Mouse (Mus musculus) left cerebral cortex, adult 2 months (tissue): ENCODE measurements around the gene AC109138.7. TPM values are rescaled to one million over a fixed set of nuclear protein-coding genes. Genes with fewer than 3 reads are reported as not detected.

Experiments used
- DNase-seq, 2 experiments: peaks; one replicate each; pipeline ENCODE4 v3.0.0; 2021 to 2022; ENCODE audit warnings: low spot score in 2 of 2, mixed read lengths in 1 of 2; ENCODE audit errors: extremely low spot score in 1 of 2
- H3K27ac ChIP-seq: fragments of 200-600 bp; 2 replicates; pipeline ENCODE4 v1.8.1; 2022
- H3K4me3 ChIP-seq: fragments of 200-600 bp; 2 replicates; pipeline ENCODE4 v1.8.1; 2022
- CTCF ChIP-seq: fragments of 200-600 bp; IDR thresholded peaks from 2 replicates; pipeline ENCODE4 v1.8.1; 2022; ENCODE audit warnings: antibody characterized with exemption, mild to moderate bottlenecking, moderate library complexity
- intact Hi-C: fragments of 180-260 bp; cut with DNase I; formaldehyde crosslinking; loops from one replicate; pipeline ENCODE4 v1.15.1; 2025
- total RNA-seq, 2 experiments: library from RNA; stranded (reverse); gene quantifications; 2 replicates each; pipeline ENCODE4 v1.2.3; 2021

AC109138.7 gene
- total RNA-seq, 2 experiments from 2014 or later: not detected

DNA sequence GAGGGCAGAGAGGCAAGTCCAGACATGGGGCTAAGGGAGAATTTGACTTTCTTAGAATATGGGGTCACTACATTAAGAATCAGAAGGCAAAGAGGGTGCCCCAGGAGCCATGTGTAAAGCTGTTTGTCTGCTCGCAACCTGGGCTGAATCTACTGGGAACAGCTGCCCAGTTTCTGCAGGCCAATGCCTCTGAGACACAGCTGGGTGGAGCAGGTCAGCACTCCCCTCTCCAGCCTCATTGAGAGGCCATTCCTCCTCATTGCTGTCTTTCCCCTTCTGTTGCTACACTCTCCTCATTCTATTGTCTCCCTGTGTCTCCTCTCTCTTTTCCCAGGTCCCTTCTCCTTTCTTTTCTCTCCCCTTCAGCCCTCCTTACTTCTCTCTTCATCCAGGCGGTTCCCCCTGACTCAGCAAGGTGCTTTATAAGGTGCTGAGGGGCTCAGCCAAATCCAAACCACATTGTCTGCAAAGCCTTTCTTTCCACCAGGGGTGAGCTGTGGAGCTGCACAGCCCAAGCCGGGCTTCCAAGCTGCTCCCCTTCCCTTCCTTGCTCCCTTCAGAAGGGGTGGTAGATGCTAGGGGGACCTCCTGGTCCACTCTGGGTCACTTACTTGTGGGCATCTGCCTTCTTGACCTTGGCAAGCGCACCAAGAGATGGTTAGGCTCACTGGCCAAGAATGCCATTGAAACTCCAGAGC lies 2.1 kb upstream of the AC109138.7 start:
- intact Hi-C loops: no loop called here
- H3K4me3 ChIP-seq: no peak overlapping the region
- no peak for TF ChIP-seq CTCF
- no peak for DNase-seq
- no peak overlapping the region for H3K27ac ChIP-seq

DNA sequence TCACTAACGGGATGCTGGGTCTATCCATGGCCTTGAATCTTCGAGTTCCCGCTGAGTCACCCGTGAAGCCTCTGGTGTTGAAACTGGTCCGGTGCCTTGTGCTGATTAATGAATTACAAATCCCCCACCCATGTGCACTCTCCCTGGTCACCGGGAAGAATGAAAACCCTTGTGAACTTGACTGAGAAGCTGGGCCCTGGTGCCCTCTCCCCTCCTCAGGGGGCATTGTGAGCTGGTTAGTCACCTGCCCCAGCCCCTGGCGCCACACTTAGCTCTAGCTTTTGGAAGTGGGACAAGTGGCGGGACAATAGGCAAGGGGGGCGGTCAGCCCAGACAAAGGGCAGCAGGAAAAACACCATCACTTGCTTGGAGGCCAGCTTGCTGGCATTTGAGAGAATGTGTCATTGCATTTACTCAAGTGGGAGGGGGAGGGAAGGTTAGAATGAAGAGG lies 608 bp upstream of the AC109138.7 start:
- H3K27ac ChIP-seq: no peak overlapping the region
- TF ChIP-seq CTCF: no peak
- no peak overlapping the region for H3K4me3 ChIP-seq
- DNase-seq: no peak
- intact Hi-C loops: no loop called here

DNA sequence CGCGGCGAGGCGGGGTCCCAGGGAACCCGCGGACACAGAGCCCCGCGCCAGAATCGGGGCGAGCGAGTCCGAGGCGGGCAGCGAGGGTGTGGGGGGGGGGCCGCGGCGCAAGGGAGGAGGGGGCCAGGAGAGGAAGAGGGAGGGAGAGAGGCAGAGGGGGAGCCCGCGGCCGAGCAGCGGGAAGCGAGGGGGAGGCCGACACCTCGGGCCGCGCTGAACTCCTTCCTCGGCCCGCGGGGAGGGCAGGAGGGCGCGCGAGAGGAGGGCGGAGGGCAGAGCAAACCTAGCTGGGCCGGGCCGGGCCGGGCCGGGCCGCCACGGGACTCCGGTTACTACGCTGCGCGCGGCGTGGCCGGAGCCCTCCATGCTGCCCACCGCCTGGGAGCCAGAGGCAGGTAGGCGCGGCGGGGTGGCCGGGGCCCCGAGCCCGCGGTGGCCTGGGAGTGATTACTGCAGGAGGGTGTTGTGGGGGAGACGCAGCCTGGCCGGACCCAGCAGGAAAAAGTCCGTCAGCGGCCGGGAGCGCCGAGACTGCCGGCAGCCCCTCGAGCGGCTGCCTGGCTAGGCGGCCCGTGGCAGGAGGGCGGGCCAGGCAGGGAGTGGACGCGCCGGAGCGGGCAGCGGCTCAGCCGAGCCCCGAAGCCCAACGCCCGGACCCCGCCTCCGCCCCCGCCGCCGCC lies 754 bp downstream of the AC109138.7 start:
- no peak for TF ChIP-seq CTCF
- intact Hi-C loops: no loop called here
- DNase-seq: no peak
- Histone ChIP-seq H3K4me3 (peak overlapping the region; percentile 47), H3K27ac (no peak overlapping the region)

DNA sequence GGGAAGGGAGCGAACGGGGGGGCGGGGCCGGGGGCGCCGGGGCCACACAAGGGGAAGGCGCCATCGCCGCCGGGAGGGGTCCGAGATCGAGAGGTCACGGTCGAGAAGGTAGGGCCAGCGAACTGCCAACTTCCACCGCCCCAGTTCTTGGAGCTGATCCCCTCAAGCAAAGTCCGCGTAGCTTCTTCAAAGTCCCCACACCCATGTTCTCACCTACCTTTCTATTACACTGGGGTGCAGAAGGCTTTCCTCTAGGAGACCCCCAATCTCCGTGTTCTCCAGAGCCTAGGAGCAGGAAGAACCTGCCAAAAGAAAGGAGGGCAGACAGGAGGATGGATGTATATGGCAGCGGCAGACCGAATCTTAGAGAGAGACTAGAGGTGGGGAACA lies 1.3 kb downstream of the AC109138.7 start:
- no peak for DNase-seq
- intact Hi-C loops: no loop called here
- H3K27ac ChIP-seq: no peak overlapping the region
- TF ChIP-seq CTCF: no peak
- H3K4me3 ChIP-seq: peak overlapping the region; percentile 47

DNA sequence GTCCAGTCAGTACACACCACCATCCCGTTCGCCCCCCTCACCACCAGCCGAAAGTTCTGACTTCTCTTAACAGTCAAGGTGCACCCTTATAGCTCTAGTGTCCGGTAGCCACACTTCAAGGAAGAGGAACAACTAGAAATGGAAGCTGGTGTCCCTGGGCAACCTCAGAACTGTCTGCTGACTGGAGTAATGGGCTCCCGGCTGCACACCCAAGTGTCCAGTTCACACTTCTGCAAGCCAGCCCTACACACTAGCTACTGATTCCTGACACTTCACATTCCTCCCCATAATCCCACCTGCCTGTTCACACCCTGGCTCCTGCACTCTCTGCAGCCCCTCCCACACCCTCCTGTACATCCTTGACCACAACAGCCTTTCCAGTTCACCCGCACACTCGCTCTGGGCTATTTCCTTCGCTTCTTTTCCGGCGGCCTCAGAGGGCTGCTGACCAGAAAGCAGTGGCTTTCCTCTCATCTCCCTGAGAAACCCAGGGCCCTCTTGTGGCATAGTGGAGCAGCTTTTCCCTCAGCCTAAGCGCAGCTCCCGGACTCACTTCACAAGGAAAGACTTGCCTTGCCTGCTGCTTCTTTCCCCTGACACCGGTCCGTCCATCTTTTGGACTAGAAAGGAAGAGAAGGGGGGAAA lies 2.0 kb downstream of the AC109138.7 start:
- no peak for DNase-seq
- TF ChIP-seq CTCF: peak; percentile 59
- intact Hi-C loops: no loop called here

DNA sequence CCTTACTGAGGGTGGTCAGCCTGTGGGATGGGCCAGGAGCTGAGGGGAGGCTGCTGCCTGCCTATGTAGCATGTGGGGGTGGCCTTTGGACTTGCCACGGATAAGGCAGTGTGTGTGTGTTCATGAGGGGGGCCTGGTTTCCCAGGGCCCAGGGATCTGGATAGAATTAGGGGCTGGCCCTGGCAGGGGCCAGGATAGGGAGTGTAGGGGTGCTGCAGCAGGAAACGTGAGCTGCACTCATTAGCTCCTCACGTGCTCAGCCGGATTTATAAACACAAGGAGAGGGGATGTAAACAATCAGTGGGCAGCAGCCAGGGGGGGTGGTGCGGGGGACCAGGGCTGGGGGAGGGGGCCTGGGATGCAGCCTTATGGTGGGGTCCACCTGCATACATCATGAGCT lies 3.0 kb downstream of the AC109138.7 start:
- intact Hi-C loops: no loop called here
- TF ChIP-seq CTCF: no peak

More for the DNA sequence above, 2.0 kb downstream of the AC109138.7 start:
- H3K4me3 ChIP-seq: no peak overlapping the region
- no peak overlapping the region for H3K27ac ChIP-seq

DNA sequence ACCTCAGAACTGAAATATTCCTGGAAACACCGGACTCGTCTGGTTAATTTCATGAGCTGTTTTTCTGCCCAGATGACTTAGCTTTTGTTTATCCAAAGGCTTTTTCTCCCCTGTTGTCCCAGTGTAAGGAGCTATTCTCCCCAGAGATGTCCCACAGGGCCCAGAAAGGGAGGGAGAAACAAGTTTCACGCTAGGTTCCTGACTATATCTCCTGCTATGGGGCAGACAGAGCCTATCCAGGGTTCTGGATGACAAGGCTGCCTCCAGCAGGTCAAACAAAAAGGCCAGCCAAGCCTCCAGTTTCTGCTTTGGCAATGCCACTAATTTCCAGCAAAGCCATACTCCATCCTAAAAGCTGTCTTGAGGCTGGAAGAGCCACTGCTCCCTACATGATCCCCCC lies 3.7 kb downstream of the AC109138.7 start:
- DNase-seq: no peak
- no peak for TF ChIP-seq CTCF
- intact Hi-C loops: no loop called here
- Histone ChIP-seq H3K4me3 (no peak overlapping the region), H3K27ac (no peak overlapping the region)

More for the DNA sequence above, 3.0 kb downstream of the AC109138.7 start:
- DNase-seq: no peak
- no peak overlapping the region for H3K4me3 ChIP-seq
- H3K27ac ChIP-seq: no peak overlapping the region

DNA sequence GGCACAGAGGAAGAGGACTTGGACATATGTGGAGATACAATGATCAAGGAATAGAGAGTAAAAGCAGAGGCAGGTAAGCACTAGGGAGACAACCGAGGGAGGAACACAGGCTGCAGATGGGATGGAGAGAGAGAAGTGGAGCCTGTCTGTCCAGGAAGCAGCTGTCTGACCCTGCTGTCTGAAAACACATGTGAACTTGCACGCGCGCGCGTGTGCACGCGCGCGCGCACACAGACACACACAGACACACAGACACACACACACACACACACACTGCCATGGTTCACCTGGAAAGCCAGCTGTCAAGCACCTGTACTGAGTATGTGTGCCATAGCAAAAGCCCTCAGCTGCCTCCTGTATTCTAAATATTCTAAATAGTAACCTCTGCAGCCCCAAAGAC lies 4.1 kb downstream of the AC109138.7 start:
- intact Hi-C loops: no loop called here
- TF ChIP-seq CTCF: no peak
- Histone ChIP-seq H3K4me3 (no peak overlapping the region), H3K27ac (no peak overlapping the region)
- no peak for DNase-seq

DNA sequence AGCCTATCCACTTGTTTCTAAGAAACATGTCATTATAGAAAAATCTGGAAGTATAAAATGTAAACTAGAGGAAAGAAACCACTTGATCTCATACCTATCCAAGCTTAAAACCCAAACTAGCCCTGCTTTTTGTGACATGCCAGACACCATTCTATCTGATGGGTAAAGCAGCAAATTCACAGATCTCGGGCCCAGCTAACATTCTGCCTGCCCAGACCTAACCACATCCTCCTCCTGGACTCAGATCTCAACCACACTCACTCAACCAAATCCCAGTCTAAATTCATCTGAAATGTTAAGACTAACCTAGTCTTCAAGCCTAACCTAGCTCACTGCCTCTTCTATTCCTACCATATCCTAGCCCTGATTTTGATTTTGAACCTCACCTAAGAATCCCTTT lies 4.6 kb downstream of the AC109138.7 start:
- DNase-seq: no peak
- Histone ChIP-seq H3K27ac (no peak overlapping the region), H3K4me3 (no peak overlapping the region)
- no peak for TF ChIP-seq CTCF
- intact Hi-C loops: no loop called here

DNA sequence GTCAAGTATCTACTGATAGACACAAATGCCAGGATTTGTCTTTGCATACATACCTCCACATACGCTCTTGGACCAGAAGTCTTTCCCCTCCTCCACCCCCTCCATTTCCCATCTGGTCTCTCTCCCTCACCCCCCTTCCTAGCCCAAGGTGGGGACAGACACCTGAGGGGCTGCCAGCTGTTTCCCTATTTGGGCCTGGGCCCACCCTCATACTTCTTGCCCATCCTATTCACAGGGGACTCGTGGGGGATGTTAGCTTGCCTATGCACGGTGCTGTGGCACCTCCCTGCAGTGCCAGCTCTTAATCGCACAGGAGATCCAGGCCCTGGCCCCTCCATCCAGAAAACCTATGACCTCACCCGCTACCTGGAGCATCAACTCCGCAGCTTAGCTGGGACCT lies 5.8 kb downstream of the AC109138.7 start:
- intact Hi-C loops: no loop called here
- TF ChIP-seq CTCF: no peak
- H3K27ac ChIP-seq: no peak overlapping the region
- no peak overlapping the region for H3K4me3 ChIP-seq
- no peak for DNase-seq

DNA sequence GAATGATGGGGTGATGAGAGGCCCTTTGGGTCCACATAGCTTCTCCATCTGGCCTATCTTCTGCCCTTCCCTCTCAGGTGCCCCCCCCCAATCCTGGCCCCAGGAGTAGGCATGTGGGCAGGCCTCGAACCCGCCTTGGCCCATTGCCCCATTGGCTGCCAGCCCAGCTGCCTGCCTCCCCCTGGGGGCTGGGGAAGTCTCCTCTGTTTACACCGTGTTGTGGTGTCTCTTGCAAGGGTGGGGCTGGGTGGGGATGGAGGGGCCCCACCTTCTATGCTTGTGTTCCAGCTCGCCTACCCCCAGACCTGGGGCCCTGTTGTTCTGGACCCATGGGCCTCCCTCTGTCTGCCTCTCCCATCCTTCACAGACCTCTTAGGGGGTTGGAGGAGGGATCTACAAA lies 6.3 kb downstream of the AC109138.7 start:
- no peak for DNase-seq
- Histone ChIP-seq H3K27ac (no peak overlapping the region), H3K4me3 (no peak overlapping the region)
- TF ChIP-seq CTCF: no peak
- intact Hi-C loops: no loop called here

DNA sequence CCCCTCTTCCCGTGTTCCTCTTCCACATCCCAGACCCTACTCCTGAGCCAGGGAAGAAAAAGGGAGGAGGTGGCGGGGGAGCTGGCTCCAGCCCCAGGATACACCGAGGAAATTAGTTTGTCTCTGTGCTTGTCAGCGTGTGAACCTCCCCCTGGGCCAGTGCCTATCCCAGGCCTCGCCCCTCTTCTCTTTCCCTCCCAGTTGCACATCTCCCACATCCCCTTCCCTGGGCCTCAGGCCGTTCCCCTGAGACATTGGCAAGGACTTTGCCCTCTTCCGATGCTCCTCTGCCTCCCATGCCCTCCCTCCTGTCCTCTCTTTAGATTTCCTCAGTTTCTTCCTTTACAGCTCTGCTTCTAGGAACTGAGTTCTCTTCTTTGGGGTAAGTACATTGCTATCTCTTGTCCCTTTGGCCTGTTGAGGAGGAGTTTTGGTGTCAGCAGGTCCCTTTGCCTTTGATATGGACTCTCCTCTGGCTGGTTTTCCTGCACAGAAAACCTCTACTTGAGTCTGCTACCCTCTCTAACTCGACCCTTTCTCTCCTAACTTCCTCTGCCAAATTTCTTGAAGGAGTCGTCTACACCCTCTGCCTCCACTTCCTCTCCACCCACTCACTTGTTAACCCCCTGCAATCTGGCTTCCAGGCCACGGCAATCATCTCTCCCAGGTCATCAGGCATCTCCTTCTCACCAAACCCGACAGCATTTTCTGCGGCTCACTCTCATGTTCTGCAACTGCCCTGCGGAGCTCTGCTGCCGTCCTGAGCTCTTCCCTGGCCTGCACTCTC lies 7.0 kb downstream of the AC109138.7 start:
- TF ChIP-seq CTCF: no peak
- Histone ChIP-seq H3K27ac (no peak overlapping the region), H3K4me3 (no peak overlapping the region)
- DNase-seq: no peak
- intact Hi-C loops: no loop called here
